Mouse (Mus musculus) embryo, embryonic 11.5 days (tissue): ENCODE data around the gene Auh.

Experiments used
- DNase-seq: peaks from one replicate; pipeline ENCODE4 v3.0.0-alpha.2; 2012; ENCODE audit warnings: low read depth, low spot score

Gene Auh

GRCm38 (mm10) chr13:52879918-52880317 lies 49.6 kb downstream of the Auh start:
- DNase-seq = no peak

GRCm38 (mm10) chr13:52879291-52879690 lies 50.2 kb downstream of the Auh start:
- DNase-seq = no peak

- no peak for DNase-seq
Measured at GRCm38 (mm10) chr13:52878823-52879222, 50.7 kb downstream of the Auh start.

GRCm38 (mm10) chr13:52875541-52876325 lies 53.7 kb downstream of the Auh start:
- DNase-seq = no peak

- DNase-seq = no peak
Measured at GRCm38 (mm10) chr13:52875089-52875488, 54.4 kb downstream of the Auh start.

- no peak for DNase-seq
Measured at GRCm38 (mm10) chr13:52874338-52874737, 55.1 kb downstream of the Auh start.

- no peak for DNase-seq
Measured at GRCm38 (mm10) chr13:52873923-52874322, 55.6 kb downstream of the Auh start.

GRCm38 (mm10) chr13:52866005-52866792 lies 63.3 kb downstream of the Auh start:
- DNase-seq = no peak

GRCm38 (mm10) chr13:52863436-52863835 lies 66.0 kb downstream of the Auh start:
- no peak for DNase-seq

GRCm38 (mm10) chr13:52860006-52860685 lies 69.3 kb downstream of the Auh start:
- DNase-seq = no peak

GRCm38 (mm10) chr13:52859065-52859820 lies 70.2 kb downstream of the Auh start:
- no peak for DNase-seq

- DNase-seq = no peak
Measured at GRCm38 (mm10) chr13:52858373-52858772, 71.1 kb downstream of the Auh start.

- no peak for DNase-seq
Measured at GRCm38 (mm10) chr13:52857781-52858180, 71.7 kb downstream of the Auh start.

GRCm38 (mm10) chr13:52853536-52853935 lies 75.9 kb downstream of the Auh start:
- no peak for DNase-seq

GRCm38 (mm10) chr13:52851886-52852285 lies 77.6 kb downstream of the Auh start:
- DNase-seq = no peak

- DNase-seq = no peak
Measured at GRCm38 (mm10) chr13:52850024-52850723, 79.3 kb downstream of the Auh start.

GRCm38 (mm10) chr13:52849394-52849801 lies 80.1 kb downstream of the Auh start:
- no peak for DNase-seq

GRCm38 (mm10) chr13:52847481-52847880 lies 82.0 kb downstream of the Auh start:
- no peak for DNase-seq

- no peak for DNase-seq
Measured at GRCm38 (mm10) chr13:52847071-52847470, 82.4 kb downstream of the Auh start.

GRCm38 (mm10) chr13:52845618-52846017 lies 83.9 kb downstream of the Auh start:
- DNase-seq = no peak
